Mouse (Mus musculus): ENCODE data around the gene Sumo1.

GRCm38 (mm10) chr1:59607071-59607470, 63.6 kb downstream of the Sumo1 start:
- TF ChIP-seq RCOR1 (IDR thresholded peaks at IDR 0.05; ENCODE audit: low read depth, low read length) (no peak), TAL1 (IDR thresholded peaks at IDR 0.05; ENCODE audit: low read length) (no peak), E2F4 (IDR thresholded peaks at IDR 0.05; ENCODE audit: borderline replicate concordance, low read depth, low read length) (no peak), CTCF (IDR thresholded peaks at IDR 0.05 in 2 of 3, conservative IDR thresholded peaks at IDR 0.05 in 1 of 3; ENCODE audit: control insufficient read depth in 1 of 3, insufficient read depth in 1 of 3, low read depth in 2 of 3, low read length in 3 of 3, poor library complexity in 1 of 3, severe bottlenecking in 1 of 3) (no peak), SMC3 (IDR thresholded peaks at IDR 0.05; ENCODE audit: low read depth, low read length) (no peak), POLR2A (IDR thresholded peaks at IDR 0.05; ENCODE audit: control insufficient read depth in 1 of 2, insufficient read depth in 1 of 2, low read depth in 1 of 2, low read length in 2 of 2, poor library complexity in 1 of 2) (no peak), ZNF384 (IDR thresholded peaks at IDR 0.05; ENCODE audit: low read depth, low read length) (no peak), MEF2A (IDR thresholded peaks at IDR 0.05; ENCODE audit: extremely low read depth, insufficient replicate concordance, low read depth, low read length, poor library complexity, severe bottlenecking) (no peak), UBTF (IDR thresholded peaks at IDR 0.05; ENCODE audit: borderline replicate concordance, insufficient read depth, low read depth, low read length) (no peak), MYC (IDR thresholded peaks at IDR 0.05; ENCODE audit: low read depth, low read length) (no peak), TBP (IDR thresholded peaks at IDR 0.05; ENCODE audit: low read depth, low read length) (no peak)
